Mouse (Mus musculus): ENCODE results near the gene 1110051M20Rik. TPM values are rescaled to one million over a fixed set of nuclear protein-coding genes. Genes with fewer than 3 reads are reported as not detected.

The 1110051M20Rik gene
- total and polyA plus RNA-seq, 3 experiments, result 21.1 to 34.0 (median 26.2) TPM

- TF ChIP-seq MAFK (IDR thresholded peaks at IDR 0.05; ENCODE audit: insufficient replicate concordance, low read length), result no peak
- Histone ChIP-seq H3K79me2 (replicated peaks; ENCODE audit: control insufficient read depth, extremely low read depth, insufficient read depth, poor library complexity, severe bottlenecking) (no peaks in the 10 kb centered on the region; the same call in 1 of the 2 replicates), H3K27ac (ENCODE audit: insufficient read depth, low read depth) (no peak overlapping the region), H3K4me1 (ENCODE audit: control insufficient read depth in 1 of 2, insufficient read depth in 2 of 2) (peaks cover 0 to 16% of the 10 kb centered on the region in 2 experiments; a peak in 2 of 4 replicates), H3K9me3 (replicated peaks; ENCODE audit: low read length) (no peaks in the 10 kb centered on the region), H3K4me3 (replicated peaks in 1 of 3; ENCODE audit: low read depth in 2 of 3, low read length in 2 of 3, poor library complexity in 1 of 3) (no peak overlapping the region), H3K9ac (ENCODE audit: insufficient read depth, low read depth) (no peak overlapping the region), H3K4me2 (ENCODE audit: insufficient read depth, low read depth, poor library complexity, severe bottlenecking) (no peak overlapping the region), H3K36me3 (replicated peaks in 1 of 2; ENCODE audit: control insufficient read depth in 1 of 2, insufficient read depth in 1 of 2, low read length in 1 of 2) (peaks cover 0 to 3% of the 10 kb centered on the region in 2 experiments), H3K27me3 (replicated peaks) (no peaks in the 10 kb centered on the region)
- no peak for DNase-seq (ENCODE audit: extremely low read depth)
- in situ Hi-C loops (cut with MboI; ENCODE audit: low pct_ligation_motif_present, low pct_unique_long_range_greater_than_20kb, low sequenced_read_pairs) (no loop called here), dilution Hi-C loops (cut with MboI; ENCODE audit: extremely low pct_ligation_motif_present, extremely low pct_unique_long_range_greater_than_20kb, low sequenced_read_pairs) (no loop called here)
Measured at GRCm38 (mm10) chr2:91440686-91441085, 3.8 kb downstream of the 1110051M20Rik start.

GRCm38 (mm10) chr2:91439876-91440275 is 4.6 kb downstream of the 1110051M20Rik start:
- Histone ChIP-seq H3K36me3 (replicated peaks in 1 of 2; ENCODE audit: control insufficient read depth in 1 of 2, insufficient read depth in 1 of 2, low read length in 1 of 2) (peaks cover 0 to 3% of the 10 kb centered on the region in 2 experiments), H3K9me3 (replicated peaks; ENCODE audit: low read length) (no peaks in the 10 kb centered on the region), H3K79me2 (replicated peaks; ENCODE audit: control insufficient read depth, extremely low read depth, insufficient read depth, poor library complexity, severe bottlenecking) (no peaks in the 10 kb centered on the region; the same call in 1 of the 2 replicates), H3K9ac (ENCODE audit: insufficient read depth, low read depth) (no peak overlapping the region), H3K27me3 (replicated peaks) (no peaks in the 10 kb centered on the region), H3K4me3 (replicated peaks in 1 of 3; ENCODE audit: low read depth in 2 of 3, low read length in 2 of 3, poor library complexity in 1 of 3) (no peak overlapping the region), H3K27ac (ENCODE audit: insufficient read depth, low read depth) (no peak overlapping the region), H3K4me2 (ENCODE audit: insufficient read depth, low read depth, poor library complexity, severe bottlenecking) (no peak overlapping the region), H3K4me1 (ENCODE audit: control insufficient read depth in 1 of 2, insufficient read depth in 2 of 2) (peaks cover 0 to 13% of the 10 kb centered on the region in 2 experiments; a peak in 2 of 4 replicates)
- in situ Hi-C loops (cut with MboI; ENCODE audit: low pct_ligation_motif_present, low pct_unique_long_range_greater_than_20kb, low sequenced_read_pairs), result no loop called here
- DNase-seq (ENCODE audit: extremely low read depth), result no peak
- TF ChIP-seq NRF1 (IDR thresholded peaks at IDR 0.05; ENCODE audit: low read depth, low read length), result no peak
- dilution Hi-C loops (cut with MboI; ENCODE audit: extremely low pct_ligation_motif_present, extremely low pct_unique_long_range_greater_than_20kb, low sequenced_read_pairs), result no loop called here

DNA sequence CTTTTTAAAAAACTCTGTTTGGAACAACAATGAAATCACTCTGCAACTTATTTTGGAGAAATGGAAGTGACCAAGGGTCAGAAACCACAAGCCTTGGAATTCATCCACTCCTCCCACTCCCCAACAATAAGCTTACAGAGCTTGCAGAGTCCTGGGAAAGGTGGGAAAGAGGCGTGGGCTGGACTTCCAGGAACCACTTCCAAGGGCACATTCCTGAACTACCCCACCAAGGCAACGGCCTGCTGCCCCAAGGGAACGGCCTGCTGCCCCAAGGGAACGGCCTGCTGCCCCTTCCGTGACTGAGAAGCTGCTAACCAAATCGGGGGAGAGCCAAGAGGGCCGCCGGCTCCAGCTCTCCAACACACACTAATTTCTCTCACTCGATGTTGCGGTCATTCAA is 5.2 kb downstream of the 1110051M20Rik start:
- no peak overlapping the region for H3K27ac ChIP-seq (ENCODE audit: insufficient read depth, low read depth)
- no peaks in the 10 kb centered on the region; the same call in 1 of the 2 replicates for H3K79me2 ChIP-seq (replicated peaks; ENCODE audit: control insufficient read depth, extremely low read depth, insufficient read depth, poor library complexity, severe bottlenecking)
- no peak overlapping the region for H3K4me3 ChIP-seq (replicated peaks in 1 of 3; ENCODE audit: low read depth in 2 of 3, low read length in 2 of 3, poor library complexity in 1 of 3)
- no peak overlapping the region for H3K9ac ChIP-seq (ENCODE audit: insufficient read depth, low read depth)
- in situ Hi-C loops (cut with MboI; ENCODE audit: low pct_ligation_motif_present, low pct_unique_long_range_greater_than_20kb, low sequenced_read_pairs) (no loop called here), dilution Hi-C loops (cut with MboI; ENCODE audit: extremely low pct_ligation_motif_present, extremely low pct_unique_long_range_greater_than_20kb, low sequenced_read_pairs) (no loop called here)
- H3K9me3 ChIP-seq (replicated peaks; ENCODE audit: low read length), result no peaks in the 10 kb centered on the region
- no peak for DNase-seq (ENCODE audit: extremely low read depth)
- no peak for TF ChIP-seq PAX5 (IDR thresholded peaks at IDR 0.05; ENCODE audit: low read length)
- no peak for TF ChIP-seq MAX (IDR thresholded peaks at IDR 0.05; ENCODE audit: low read length)
- no peak for TF ChIP-seq EP300 (IDR thresholded peaks at IDR 0.05; ENCODE audit: low read length)
- no peak for TF ChIP-seq SIN3A (IDR thresholded peaks at IDR 0.05; ENCODE audit: low read length)
- no peak for TF ChIP-seq HCFC1 (IDR thresholded peaks at IDR 0.05; ENCODE audit: low read depth, low read length)
- no peak for TF ChIP-seq CTCF (conservative IDR thresholded peaks at IDR 0.05 in 1 of 2, IDR thresholded peaks at IDR 0.05 in 1 of 2; ENCODE audit: low read depth in 2 of 2, low read length in 2 of 2)
- no peak for TF ChIP-seq NRF1 (IDR thresholded peaks at IDR 0.05; ENCODE audit: low read depth, low read length)
- no peak for TF ChIP-seq MXI1 (IDR thresholded peaks at IDR 0.05; ENCODE audit: low read depth, low read length)
- TF ChIP-seq IRF4 (IDR thresholded peaks at IDR 0.05; ENCODE audit: low read depth, low read length), result no peak
- no peak for TF ChIP-seq JUN (IDR thresholded peaks at IDR 0.05; ENCODE audit: insufficient read depth, low read depth, low read length)
- no peak for TF ChIP-seq NELFE (IDR thresholded peaks at IDR 0.05; ENCODE audit: low read depth, low read length)
- no peak for TF ChIP-seq ZKSCAN1 (IDR thresholded peaks at IDR 0.05; ENCODE audit: borderline replicate concordance, low read depth, low read length)
- TF ChIP-seq RCOR1 (conservative IDR thresholded peaks at IDR 0.05; ENCODE audit: low read depth, low read length), result no peak
- peaks cover 0 to 11% of the 10 kb centered on the region in 2 experiments; a peak in 2 of 4 replicates for H3K4me1 ChIP-seq (ENCODE audit: control insufficient read depth in 1 of 2, insufficient read depth in 2 of 2)
- no peak overlapping the region for H3K4me2 ChIP-seq (ENCODE audit: insufficient read depth, low read depth, poor library complexity, severe bottlenecking)
- H3K36me3 ChIP-seq (replicated peaks in 1 of 2; ENCODE audit: control insufficient read depth in 1 of 2, insufficient read depth in 1 of 2, low read length in 1 of 2), result peaks cover 0 to 3% of the 10 kb centered on the region in 2 experiments
- H3K27me3 ChIP-seq (replicated peaks), result no peaks in the 10 kb centered on the region
